Mouse (Mus musculus): ENCODE results near the gene Ano4.

Ano4 gene

GRCm38 (mm10) chr10:89344491-89345195, at the start of gene Ano4:
Gene Ano4 (minus strand): TSS chr10:89344762.
- DNase-seq: peak; percentile 22 to 40

DNA sequence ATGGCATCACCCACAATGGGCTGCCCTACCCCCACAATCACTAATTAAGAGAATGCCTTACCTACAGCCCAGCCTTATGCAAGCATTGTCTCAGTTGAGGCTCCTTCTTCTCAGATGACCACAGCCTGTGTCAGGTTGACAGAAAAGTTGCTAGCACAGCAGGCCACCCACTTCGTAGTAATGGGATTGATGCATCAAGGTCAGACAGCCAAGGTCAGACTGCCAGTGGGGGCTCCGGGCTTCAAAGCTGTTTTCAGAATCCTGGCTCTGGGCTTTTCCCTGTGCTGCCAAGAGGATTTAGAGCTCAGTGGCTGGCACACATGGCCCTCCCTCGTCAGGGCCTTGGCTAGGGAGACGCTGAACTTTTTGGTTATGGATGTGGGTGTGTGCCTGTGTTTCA, 48.1 kb upstream of the Ano4 start:
- peak in 1 of 2 experiments; percentile 5 for DNase-seq

DNA sequence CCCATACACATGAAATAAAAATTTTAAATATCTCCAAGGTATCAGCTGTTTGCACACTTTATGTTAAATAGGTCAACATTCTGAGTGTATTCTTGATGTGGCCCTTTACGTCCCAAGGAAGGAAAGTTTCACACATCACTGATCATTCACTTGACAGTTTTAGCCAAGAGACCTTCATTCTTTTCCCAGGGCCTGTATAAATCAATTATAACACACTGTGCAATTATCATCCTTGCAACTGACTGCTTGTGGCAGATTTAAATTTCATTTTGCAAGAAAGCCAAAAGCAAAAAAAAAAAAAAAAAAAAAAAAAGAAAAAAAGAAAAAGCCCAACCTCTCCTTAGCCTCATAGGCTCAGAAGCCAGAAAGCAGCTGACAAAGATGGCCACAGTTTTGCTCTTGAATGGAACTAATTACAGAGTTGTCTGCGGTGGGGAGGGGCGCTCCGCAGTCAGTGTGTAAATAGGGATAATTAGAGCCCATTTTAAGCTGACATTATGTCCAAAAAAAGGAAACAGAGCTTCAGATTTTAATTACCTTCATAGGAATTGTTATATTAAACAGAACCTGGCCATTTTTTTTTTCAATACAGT, 47.1 kb upstream of the Ano4 start:
- no peak for DNase-seq

GRCm38 (mm10) chr10:89386461-89386860, 41.9 kb upstream of the Ano4 start:
- no peak for DNase-seq

GRCm38 (mm10) chr10:89383462-89383861, 38.9 kb upstream of the Ano4 start:
- DNase-seq: peak; percentile 68 to 74

DNA sequence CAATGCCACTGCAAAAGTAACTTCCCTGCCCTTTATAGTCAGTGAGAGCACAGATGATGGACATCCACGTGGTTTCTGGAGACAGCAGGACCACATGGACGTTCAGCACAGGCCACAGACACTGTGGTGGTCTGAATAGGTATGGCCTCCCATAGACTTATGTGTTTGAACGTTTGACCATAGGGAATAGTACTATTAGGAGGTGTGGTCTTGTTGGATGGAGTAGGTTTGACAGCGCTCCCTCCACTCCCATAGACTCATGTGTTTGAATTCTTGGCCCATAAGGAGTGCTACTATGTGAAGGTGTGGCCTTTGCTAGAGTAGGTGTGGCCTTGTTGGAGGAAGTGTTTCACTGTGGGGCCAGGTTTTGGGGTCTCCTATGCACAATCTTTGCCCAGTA, 33.2 kb upstream of the Ano4 start:
- DNase-seq: no peak

GRCm38 (mm10) chr10:89370051-89370450, 25.5 kb upstream of the Ano4 start:
- no peak for DNase-seq

GRCm38 (mm10) chr10:89358933-89359332, 14.4 kb upstream of the Ano4 start:
- no peak for DNase-seq

GRCm38 (mm10) chr10:89354639-89355038, 10.1 kb upstream of the Ano4 start:
- no peak for DNase-seq

DNA sequence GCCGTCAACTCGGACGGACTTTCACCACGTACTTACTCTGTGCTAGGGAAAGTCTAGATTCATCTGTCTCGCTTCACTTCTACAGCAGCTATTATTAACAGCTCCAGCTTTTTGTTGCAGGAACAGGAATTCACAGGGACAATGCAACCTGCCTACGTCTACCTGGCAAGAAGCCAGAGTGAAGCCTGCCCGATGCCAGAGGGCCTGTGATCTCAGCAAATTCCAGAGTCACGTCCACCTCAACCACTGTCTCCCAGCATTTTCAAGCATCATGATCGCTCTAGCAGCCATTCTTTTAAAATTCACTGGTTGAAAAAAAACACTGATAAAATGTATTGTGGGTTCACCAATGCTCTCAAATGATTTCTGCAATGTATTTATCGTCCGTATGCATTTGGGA, 6.9 kb upstream of the Ano4 start:
- DNase-seq: no peak

DNA sequence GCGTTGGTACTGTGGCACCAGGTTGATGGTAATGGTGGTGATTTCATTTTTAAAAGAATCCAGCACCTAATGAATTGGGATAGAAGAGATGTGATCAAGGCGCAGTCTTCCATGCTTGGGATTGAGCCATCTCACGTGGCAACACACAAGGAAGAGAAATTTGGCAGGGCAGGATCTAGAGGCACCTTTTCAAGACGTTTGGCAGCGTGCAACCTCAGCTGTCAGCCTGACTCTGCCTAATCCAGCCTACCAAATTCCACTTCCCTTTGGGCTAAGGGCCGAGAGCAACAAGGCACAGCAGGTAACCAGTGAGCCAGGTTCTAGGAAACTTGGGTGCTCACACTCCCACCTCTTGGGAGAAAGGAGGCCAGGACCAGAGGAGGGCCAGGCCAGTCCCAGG, 1.0 kb upstream of the Ano4 start:
- DNase-seq: peak; percentile 10 to 13

- DNase-seq: peak in 1 of 2 experiments; percentile 7
Observed at GRCm38 (mm10) chr10:89345196-89345533, 603 bp upstream of the Ano4 start.

- no peak for DNase-seq
Observed at GRCm38 (mm10) chr10:89344132-89344490, 451 bp downstream of the Ano4 start.

GRCm38 (mm10) chr10:89343716-89344115, 846 bp downstream of the Ano4 start:
- no peak for DNase-seq

DNA sequence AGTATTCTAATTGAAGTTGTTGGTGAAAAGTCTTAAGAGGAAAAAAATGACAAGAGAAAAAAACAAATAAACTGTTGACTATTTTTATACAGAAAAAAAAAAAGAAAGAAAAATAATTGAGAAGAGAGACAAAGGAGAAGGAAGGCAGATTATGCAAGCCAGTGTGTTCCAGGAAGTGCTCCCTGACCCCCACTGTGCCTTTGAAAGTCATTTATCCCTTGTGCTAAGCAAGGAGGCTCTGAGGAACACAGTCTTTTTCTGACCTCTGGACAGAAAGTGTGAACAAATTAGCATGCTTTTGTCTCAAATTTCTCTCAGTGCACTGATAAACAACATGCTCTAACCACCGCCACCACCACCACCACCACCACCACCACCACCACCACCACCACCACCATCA, 14.3 kb downstream of the Ano4 start:
- no peak for DNase-seq

GRCm38 (mm10) chr10:89329806-89330205, 14.8 kb downstream of the Ano4 start:
- no peak for DNase-seq

GRCm38 (mm10) chr10:89328876-89329275, 15.7 kb downstream of the Ano4 start:
- DNase-seq: no peak

GRCm38 (mm10) chr10:89327004-89327511, 17.5 kb downstream of the Ano4 start:
- peak; percentile 73 for DNase-seq

DNA sequence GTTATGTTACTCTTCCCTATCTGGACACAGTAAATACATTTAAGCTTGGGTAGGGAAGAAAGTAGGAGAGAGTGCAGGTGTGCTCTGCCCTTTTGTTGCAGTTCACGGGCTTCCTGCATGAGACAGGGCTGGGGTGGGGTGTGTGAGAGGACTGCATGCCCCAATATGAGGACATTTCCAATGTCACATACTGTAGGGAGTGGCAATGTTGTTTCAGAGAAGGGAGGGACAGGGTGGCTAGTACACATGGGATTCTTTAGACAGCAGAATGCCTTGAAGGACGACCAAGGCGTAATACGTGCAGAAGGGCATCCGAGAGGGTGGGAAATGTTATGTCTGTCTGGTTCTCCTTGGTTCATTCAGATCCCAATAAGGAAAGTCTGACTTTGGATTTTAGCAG, 18.2 kb downstream of the Ano4 start:
- DNase-seq: no peak

GRCm38 (mm10) chr10:89307566-89307965, 37.0 kb downstream of the Ano4 start:
- DNase-seq: no peak

GRCm38 (mm10) chr10:89300346-89300745, 44.2 kb downstream of the Ano4 start:
- no peak for DNase-seq

DNA sequence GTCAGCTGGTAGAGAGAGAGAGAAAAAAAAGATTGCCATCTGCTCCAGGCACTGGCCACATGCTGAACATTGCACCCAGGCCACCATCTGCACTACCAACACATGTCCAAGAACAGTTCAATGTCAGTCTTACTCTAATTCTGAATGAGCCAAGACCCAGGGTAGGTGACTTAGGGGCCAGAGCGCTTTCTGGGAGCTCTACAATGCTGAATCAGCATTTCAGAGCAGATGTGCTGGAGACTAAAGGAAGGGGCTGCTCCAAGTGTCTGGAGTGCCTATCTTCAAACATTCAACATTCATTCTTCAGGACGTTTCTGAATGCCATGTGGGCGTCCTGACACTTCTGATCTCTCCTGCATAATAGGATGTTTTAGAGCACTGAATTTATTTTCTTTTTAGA, 51.8 kb downstream of the Ano4 start:
- DNase-seq: peak; percentile 6 to 8

DNA sequence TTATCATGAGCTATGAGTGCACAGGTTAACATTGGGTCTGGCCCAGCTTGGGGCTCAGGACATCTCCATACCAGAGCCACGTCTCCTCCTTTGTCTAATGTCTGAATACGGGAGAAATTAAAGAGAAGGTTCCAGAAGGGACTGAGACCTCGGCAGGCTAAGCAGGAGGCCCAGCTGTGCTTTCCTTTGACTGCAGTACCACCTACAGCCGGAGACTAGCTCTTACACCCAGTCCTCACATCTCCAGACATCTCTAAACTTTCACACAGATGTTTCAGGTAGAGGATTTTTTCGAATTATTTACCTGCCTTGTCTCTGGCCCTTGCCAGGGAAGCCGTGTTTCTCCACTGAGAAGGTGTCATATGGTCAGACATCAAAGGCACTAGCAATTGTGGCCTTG, 53.9 kb downstream of the Ano4 start:
- no peak for DNase-seq

- DNase-seq: no peak
Observed at GRCm38 (mm10) chr10:89289290-89289689, 55.3 kb downstream of the Ano4 start.

DNA sequence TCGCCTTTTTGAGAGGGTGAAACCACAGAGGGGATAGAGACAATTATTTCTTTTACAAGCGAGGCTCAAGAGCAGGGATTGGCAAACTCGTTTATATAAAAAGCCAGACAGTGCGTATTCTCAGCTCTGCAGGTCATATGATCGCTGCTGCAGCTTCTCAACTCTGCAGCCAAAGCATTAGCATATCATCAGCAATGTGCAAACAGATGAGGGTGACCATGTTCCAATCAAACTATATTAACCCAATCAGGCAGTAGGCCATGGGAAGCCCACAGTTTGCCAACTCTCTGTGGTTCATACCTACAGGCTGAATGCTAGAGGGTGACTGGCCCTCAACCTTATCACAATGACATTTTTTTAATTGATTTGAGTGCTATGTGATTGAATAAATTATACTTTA, 64.2 kb downstream of the Ano4 start:
- no peak for DNase-seq

All from cerebellum, postnatal 36 days (tissue).